Mouse (Mus musculus) heart, embryonic 11.5 days (tissue): ENCODE data around the gene Hnf1a. TPM values are rescaled to one million over a fixed set of nuclear protein-coding genes. Genes with fewer than 3 reads are reported as not detected.

Experiments used
- ATAC-seq: fragments of 200-750 bp; cut with Nextera tagmentation; replicated peaks from 2 replicates; pipeline ENCODE4 v1.8.0; 2017; ENCODE audit warnings: moderate library complexity; ENCODE audit not compliant: insufficient number of reproducible peaks, low FRiP score, low TSS enrichment
- H3K27ac ChIP-seq: fragments of 300-500 bp; sonication (generic); 2 replicates; pipeline ENCODE4 v1.5.1; 2014; ENCODE audit warnings: mild to moderate bottlenecking, low read depth, low read length
- H3K27me3 ChIP-seq: fragments of 300-500 bp; sonication (generic); 2 replicates; pipeline ENCODE4 v1.6.1; 2014; ENCODE audit warnings: mild to moderate bottlenecking, low read length, mixed read lengths; ENCODE audit not compliant: control insufficient read depth, insufficient read depth
- H3K36me3 ChIP-seq: fragments of 300-500 bp; sonication (generic); 2 replicates; pipeline ENCODE4 v1.6.1; 2014; ENCODE audit warnings: mild to moderate bottlenecking, low read length, moderate library complexity, mixed read lengths; ENCODE audit not compliant: control insufficient read depth, insufficient read depth
- H3K4me1 ChIP-seq: fragments of 300-500 bp; sonication (generic); 2 replicates; pipeline ENCODE4 v1.6.1; 2014; ENCODE audit warnings: low read length; ENCODE audit not compliant: control insufficient read depth, insufficient read depth
- H3K4me2 ChIP-seq: fragments of 300-500 bp; sonication (generic); 2 replicates; pipeline ENCODE4 v1.6.1; 2014; ENCODE audit warnings: mild to moderate bottlenecking, moderate library complexity
- H3K4me3 ChIP-seq: fragments of 300-500 bp; sonication (generic); 2 replicates; pipeline ENCODE4 v1.5.1; 2014; ENCODE audit warnings: low read depth, low read length
- H3K9ac ChIP-seq: fragments of 300-500 bp; sonication (generic); 2 replicates; pipeline ENCODE4 v1.6.1; 2014; ENCODE audit warnings: mild to moderate bottlenecking, low read depth, low read length, moderate library complexity
- H3K9me3 ChIP-seq: fragments of 300-500 bp; sonication (generic); replicated peaks from 2 replicates; pipeline ENCODE4 v1.6.1; 2016; ENCODE audit warnings: low read length; ENCODE audit not compliant: control insufficient read depth
- WGBS: fragments of 180-500 bp; shearing (Covaris S2); extraction: QIAGEN DNeasy Blood & Tissue Kit; methylation state at CpG from one replicate; pipeline ENCODE4 v1.1.7; 2014; ENCODE audit not compliant: insufficient replicate concordance; 5-methylcytosine and 5-hydroxymethylcytosine counted together
- polyA plus RNA-seq: library from polyadenylated mRNA; unstranded; fragments of >200 nt; fragmentation: Nextera tagmentation; extraction: Ambion mirVana; gene quantifications from 2 replicates; pipeline ENCODE4 v1.2.1, GENCODE M21; 2014

The Hnf1a gene
- polyA plus RNA-seq, 1 experiment from 2014 or later = not detected

GRCm38 (mm10) chr5:114914855-114915254 lies 56.0 kb downstream of the Hnf1a start:
- Histone ChIP-seq H3K4me2 (no peak overlapping the region), H3K27ac (no peak overlapping the region), H3K9me3 (no peaks in the 10 kb centered on the region), H3K4me1 (no peaks in the 10 kb centered on the region), H3K27me3 (no peaks in the 10 kb centered on the region), H3K36me3 (no peaks in the 10 kb centered on the region), H3K4me3 (no peak overlapping the region), H3K9ac (no peak overlapping the region)
- 59% methylated on average over 8 of the region's 8 CpGs for WGBS
- no peak for ATAC-seq

GRCm38 (mm10) chr5:114913686-114914085 lies 57.2 kb downstream of the Hnf1a start:
- no peaks in the 10 kb centered on the region for H3K36me3 ChIP-seq
- H3K4me3 ChIP-seq = no peak overlapping the region
- H3K27ac ChIP-seq = no peak overlapping the region
- ATAC-seq = no peak
- WGBS = 58% methylated on average over 4 of the region's 4 CpGs
- no peak overlapping the region for H3K9ac ChIP-seq
- no peaks in the 10 kb centered on the region for H3K9me3 ChIP-seq
- H3K4me2 ChIP-seq = no peak overlapping the region
- H3K27me3 ChIP-seq = no peaks in the 10 kb centered on the region
- no peaks in the 10 kb centered on the region for H3K4me1 ChIP-seq

- Histone ChIP-seq H3K9ac (no peak overlapping the region), H3K4me1 (no peaks in the 10 kb centered on the region), H3K36me3 (no peaks in the 10 kb centered on the region), H3K27ac (no peak overlapping the region), H3K27me3 (0 out of 2 replicates have a peak, but pooled peaks cover 2% of the 10 kb centered on the region), H3K4me3 (no peak overlapping the region), H3K9me3 (no peaks in the 10 kb centered on the region), H3K4me2 (no peak overlapping the region)
- ATAC-seq = no peak
- WGBS = 49% methylated on average over 13 of the region's 13 CpGs
These were observed 62.1 kb downstream of the Hnf1a start for GRCm38 (mm10) chr5:114908598-114909305.

GRCm38 (mm10) chr5:114902413-114902812 lies 68.5 kb downstream of the Hnf1a start:
- H3K9ac ChIP-seq = no peak overlapping the region
- H3K36me3 ChIP-seq = no peaks in the 10 kb centered on the region
- H3K27ac ChIP-seq = no peak overlapping the region
- ATAC-seq = no peak
- H3K4me3 ChIP-seq = no peak overlapping the region
- H3K4me2 ChIP-seq = no peak overlapping the region
- no peaks in the 10 kb centered on the region; the same call in 1 of the 2 replicates for H3K4me1 ChIP-seq
- no peaks in the 10 kb centered on the region for H3K9me3 ChIP-seq
- H3K27me3 ChIP-seq = peaks cover 3% of the 10 kb centered on the region
- WGBS = 52% methylated on average over 1 of the region's 1 CpGs

Other genes starting within 250 kb of the Hnf1a start
- gene Ankrd13a, start 196.4 kb downstream of the Hnf1a start, polyA plus RNA-seq = 37.6 and 39.7 TPM in 2 replicates
- gene Git2, start 195.6 kb downstream of the Hnf1a start, polyA plus RNA-seq = 28.9 and 30.6 TPM in 2 replicates
- 62.7 and 63.7 TPM in 2 replicates for gene 1500011B03Rik, start 147.6 kb downstream of the Hnf1a start, polyA plus RNA-seq
- not detected in 2 replicates for gene 4930519G04Rik, start 117.4 kb downstream of the Hnf1a start, polyA plus RNA-seq
- not detected in 2 replicates for gene Gm9936, start 112.4 kb downstream of the Hnf1a start, polyA plus RNA-seq
- 2.7 and 4.3 TPM in 2 replicates for gene Oasl2, start 74.2 kb downstream of the Hnf1a start, polyA plus RNA-seq
- gene Oasl1, start 47.9 kb downstream of the Hnf1a start, polyA plus RNA-seq = 0.30 and 0.37 TPM in 2 replicates
- 31.0 and 35.0 TPM in 2 replicates for gene 2210016L21Rik, start 28.9 kb downstream of the Hnf1a start, polyA plus RNA-seq
- gene Sppl3, start 40.0 kb upstream of the Hnf1a start, polyA plus RNA-seq = 15.5 and 18.6 TPM in 2 replicates
- gene Gm10401, start 127.2 kb upstream of the Hnf1a start, polyA plus RNA-seq = 19.1 and 19.2 TPM in 2 replicates
- 45.5 and 75.6 TPM in 2 replicates for gene Acads, start 148.3 kb upstream of the Hnf1a start, polyA plus RNA-seq
- gene Unc119b, start 163.9 kb upstream of the Hnf1a start, polyA plus RNA-seq = 18.9 and 21.6 TPM in 2 replicates
- gene Mlec, start 187.1 kb upstream of the Hnf1a start, polyA plus RNA-seq = 68.9 and 77.8 TPM in 2 replicates
- gene Cabp1, start 223.3 kb upstream of the Hnf1a start, polyA plus RNA-seq = 0.63 and 1.3 TPM in 2 replicates